Mouse (Mus musculus) urinary bladder, postnatal 14 days (tissue): ENCODE data around the gene Cyp2c69.
"Not testable (repeated sequence)": the region's sequence is repeated elsewhere in the genome, so short reads cannot be mapped to it uniquely, and the experiment has no call there.

Source experiments
- DNase-seq: peaks from one replicate; pipeline ENCODE4 v3.0.0; 2021; ENCODE audit warnings: low spot score

The Cyp2c69 gene

GRCm38 (mm10) chr19:39886699-39887098 lies at the start of gene Cyp2c69:
Cyp2c69 (minus strand) TSS chr19:39886799.
- not testable (repeated sequence) for DNase-seq

- DNase-seq: no peak
Observed at GRCm38 (mm10) chr19:39935396-39935795, 48.8 kb upstream of the Cyp2c69 start.

DNA sequence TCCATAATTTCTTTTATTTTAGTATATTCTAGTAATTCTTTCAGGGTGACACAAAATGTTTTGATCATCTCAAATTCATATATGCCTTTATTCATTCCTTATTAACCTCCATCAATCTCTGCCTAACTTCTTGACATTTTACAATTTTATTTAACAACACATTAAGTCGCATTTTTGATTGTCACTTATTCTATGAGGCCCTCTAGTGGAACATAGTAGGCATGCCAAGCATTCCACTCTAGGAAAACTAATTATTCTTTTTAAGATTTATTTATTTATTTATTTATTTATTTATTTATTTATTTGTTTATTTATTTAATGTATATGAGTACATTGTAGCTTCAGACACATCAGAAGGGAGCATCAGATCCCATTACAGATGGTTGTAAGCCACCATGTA lies 43.4 kb upstream of the Cyp2c69 start:
- no peak for DNase-seq

GRCm38 (mm10) chr19:39901656-39902055 lies 15.1 kb upstream of the Cyp2c69 start:
- DNase-seq: no peak

DNA sequence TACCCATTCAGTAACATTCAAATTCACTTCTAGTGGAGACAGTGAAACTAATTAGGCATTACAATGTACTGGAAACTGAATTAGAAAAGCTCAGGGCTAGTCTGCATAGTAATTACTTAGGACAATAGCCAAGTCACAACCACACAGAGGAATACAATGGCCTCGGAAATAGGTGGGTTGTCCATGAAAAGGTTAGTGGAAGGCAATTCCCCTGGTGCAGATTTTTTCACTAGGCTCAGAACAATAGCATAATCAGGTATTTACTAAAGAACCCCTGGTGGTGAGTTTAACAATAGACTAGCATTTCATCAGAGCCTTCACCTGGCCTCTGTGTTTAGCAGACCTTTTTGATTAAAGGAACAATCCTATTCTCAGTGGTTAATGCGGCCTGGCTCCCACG lies 3.5 kb upstream of the Cyp2c69 start:
- not testable (repeated sequence) for DNase-seq

- no peak for DNase-seq
Observed at GRCm38 (mm10) chr19:39866133-39866532, 20.5 kb downstream of the Cyp2c69 start.

DNA sequence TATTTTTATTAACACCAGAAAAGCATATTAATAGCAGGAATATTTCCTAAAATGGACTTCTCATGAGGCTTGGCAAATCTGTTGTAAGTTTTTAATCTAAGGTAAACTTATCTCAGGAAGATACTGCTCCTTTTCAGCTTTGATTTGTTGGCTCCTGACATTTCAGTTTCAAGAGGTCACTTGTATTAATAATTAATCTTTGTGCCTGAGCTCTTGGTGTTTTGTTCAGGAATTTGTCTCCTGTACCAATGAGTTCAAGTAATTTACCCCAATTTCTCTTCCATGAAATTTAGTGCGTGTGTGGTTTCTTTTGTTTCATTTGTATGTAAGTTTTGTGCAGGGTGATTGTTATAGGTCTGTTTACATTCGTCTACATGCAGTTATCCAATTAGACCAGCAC lies 65.7 kb downstream of the Cyp2c69 start:
- DNase-seq: not testable (repeated sequence)

- DNase-seq: not testable (repeated sequence)
Observed at GRCm38 (mm10) chr19:39816400-39816799, 70.2 kb downstream of the Cyp2c69 start.

- not testable (repeated sequence) for DNase-seq
Observed at GRCm38 (mm10) chr19:39815991-39816390, 70.6 kb downstream of the Cyp2c69 start.

DNA sequence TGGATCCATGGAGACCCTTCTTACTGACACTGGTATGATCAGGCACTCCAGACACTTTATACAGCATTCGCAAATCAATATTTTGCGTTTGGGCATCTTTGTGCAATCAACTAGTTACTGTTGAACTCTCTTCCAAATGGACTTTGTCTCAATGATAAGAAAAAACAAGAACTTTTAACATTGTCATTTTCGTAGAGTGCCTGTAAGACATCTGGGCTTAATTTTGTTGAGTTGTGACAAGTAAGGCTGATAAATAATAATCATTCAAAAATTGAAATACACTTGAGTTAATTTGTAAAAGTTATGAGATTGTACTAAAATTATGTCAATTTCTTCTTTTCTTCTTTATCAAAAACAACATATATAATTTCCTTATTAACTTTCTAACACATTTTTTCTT lies 73.9 kb downstream of the Cyp2c69 start, which contains the start of gene Cyp2c40:
TSS of gene Cyp2c40 (minus strand) at position 101 of the 400 bp plus-strand sequence.
- not testable (repeated sequence) for DNase-seq
